Mouse (Mus musculus) midbrain, embryonic 13.5 days (tissue): ENCODE data around the gene Acp7. TPM values are rescaled to one million over a fixed set of nuclear protein-coding genes. Genes with fewer than 3 reads are reported as not detected.

Experiments
- ATAC-seq: fragments of 200-750 bp; cut with Nextera tagmentation; 2 replicates; pipeline ENCODE4 v1.8.0; 2017; ENCODE audit warnings: mild to moderate bottlenecking, moderate TSS enrichment, moderate library complexity
- H3K27ac ChIP-seq: fragments of 300-500 bp; sonication (generic); 2 replicates; pipeline ENCODE4 v1.5.1; 2015; ENCODE audit warnings: inconsistent platforms, mild to moderate bottlenecking, moderate library complexity
- H3K27me3 ChIP-seq: fragments of 300-500 bp; sonication (generic); 2 replicates; pipeline ENCODE4 v1.6.1; 2015; ENCODE audit warnings: mild to moderate bottlenecking, inconsistent platforms
- H3K36me3 ChIP-seq: fragments of 300-500 bp; sonication (generic); 2 replicates; pipeline ENCODE4 v1.6.1; 2015; ENCODE audit warnings: mild to moderate bottlenecking, inconsistent platforms
- H3K4me1 ChIP-seq: fragments of 300-500 bp; sonication (generic); replicated peaks from 2 replicates; pipeline ENCODE4 v1.6.1; 2015; ENCODE audit warnings: inconsistent platforms
- H3K4me2 ChIP-seq: fragments of 300-500 bp; sonication (generic); replicated peaks from 2 replicates; pipeline ENCODE4 v1.6.1; 2015; ENCODE audit warnings: moderate library complexity, mild to moderate bottlenecking, inconsistent platforms
- H3K4me3 ChIP-seq: fragments of 300-500 bp; sonication (generic); replicated peaks from 2 replicates; pipeline ENCODE4 v1.5.1; 2015; ENCODE audit warnings: mild to moderate bottlenecking, inconsistent platforms
- H3K9ac ChIP-seq: fragments of 300-500 bp; sonication (generic); replicated peaks from 2 replicates; pipeline ENCODE4 v1.6.1; 2015; ENCODE audit warnings: mild to moderate bottlenecking, inconsistent platforms
- H3K9me3 ChIP-seq: fragments of 300-500 bp; sonication (generic); 2 replicates; pipeline ENCODE4 v1.6.1; 2016; ENCODE audit warnings: mild to moderate bottlenecking, inconsistent platforms
- WGBS: fragments of 180-500 bp; shearing (Covaris S2); methylation state at CpG from one replicate; pipeline ENCODE4 v1.1.7; 2015; 5-methylcytosine and 5-hydroxymethylcytosine counted together
- polyA plus RNA-seq: library from polyadenylated mRNA; unstranded; fragments of >200 nt; fragmentation: Nextera tagmentation; extraction: Ambion mirVana; gene quantifications from 2 replicates; pipeline ENCODE4 v1.2.1, GENCODE M21; 2015

The Acp7 gene
- polyA plus RNA-seq, 1 experiment from 2014 or later: not detected

- 82% methylated on average over 12 of the region's 12 CpGs for WGBS
- Histone ChIP-seq H3K4me3 (no peak overlapping the region), H3K4me2 (no peak overlapping the region), H3K9me3 (no peaks in the 10 kb centered on the region), H3K36me3 (peaks cover 37% of the 10 kb centered on the region), H3K4me1 (peaks cover 19% of the 10 kb centered on the region; the same call in 1 of the 2 replicates), H3K27me3 (no peaks in the 10 kb centered on the region), H3K27ac (peak overlapping the region; percentile 9; the same call in 1 of the 2 replicates), H3K9ac (no peak overlapping the region)
- no peak for ATAC-seq
Measured at GRCm38 (mm10) chr7:28570291-28570981, 60.7 kb downstream of the Acp7 start.

- Histone ChIP-seq H3K9ac (no peak overlapping the region), H3K9me3 (no peaks in the 10 kb centered on the region), H3K4me2 (no peak overlapping the region), H3K4me3 (no peak overlapping the region), H3K36me3 (peaks cover 59% of the 10 kb centered on the region), H3K27ac (no peak overlapping the region), H3K27me3 (no peaks in the 10 kb centered on the region), H3K4me1 (peaks cover 19% of the 10 kb centered on the region; the same call in 1 of the 2 replicates)
- ATAC-seq: no peak
Measured at GRCm38 (mm10) chr7:28568253-28568652, 62.9 kb downstream of the Acp7 start.

GRCm38 (mm10) chr7:28567539-28567938 is 63.6 kb downstream of the Acp7 start:
- H3K9ac ChIP-seq: no peak overlapping the region
- no peaks in the 10 kb centered on the region for H3K27me3 ChIP-seq
- peaks cover 19% of the 10 kb centered on the region; the same call in 1 of the 2 replicates for H3K4me1 ChIP-seq
- ATAC-seq: no peak
- no peaks in the 10 kb centered on the region for H3K9me3 ChIP-seq
- no peak overlapping the region for H3K27ac ChIP-seq
- no peak overlapping the region for H3K4me2 ChIP-seq
- no peak overlapping the region for H3K4me3 ChIP-seq
- WGBS: 93% methylated on average over 4 of the region's 4 CpGs
- peaks cover 66% of the 10 kb centered on the region for H3K36me3 ChIP-seq

- no peak overlapping the region for H3K4me2 ChIP-seq
- no peaks in the 10 kb centered on the region for H3K9me3 ChIP-seq
- 86% methylated on average over 5 of the region's 5 CpGs for WGBS
- no peaks in the 10 kb centered on the region for H3K27me3 ChIP-seq
- H3K4me1 ChIP-seq: 0 out of 2 replicates have a peak, but pooled peaks cover 4% of the 10 kb centered on the region
- no peak overlapping the region; the same call in 1 of the 2 replicates for H3K9ac ChIP-seq
- no peak overlapping the region for H3K27ac ChIP-seq
- ATAC-seq: no peak
- peaks cover 83% of the 10 kb centered on the region for H3K36me3 ChIP-seq
- H3K4me3 ChIP-seq: no peak overlapping the region
Measured at GRCm38 (mm10) chr7:28565407-28565806, 65.7 kb downstream of the Acp7 start.

- H3K9ac ChIP-seq: no peak overlapping the region
- no peak overlapping the region for H3K27ac ChIP-seq
- H3K36me3 ChIP-seq: peaks cover 94% of the 10 kb centered on the region
- 98% methylated on average over 13 of the region's 13 CpGs for WGBS
- no peaks in the 10 kb centered on the region for H3K27me3 ChIP-seq
- no peaks in the 10 kb centered on the region for H3K4me1 ChIP-seq
- no peak overlapping the region for H3K4me2 ChIP-seq
- no peaks in the 10 kb centered on the region for H3K9me3 ChIP-seq
- H3K4me3 ChIP-seq: no peak overlapping the region
- no peak for ATAC-seq
Measured at GRCm38 (mm10) chr7:28562951-28563350, 68.2 kb downstream of the Acp7 start.

- 94% methylated on average over 13 of the region's 13 CpGs for WGBS
- Histone ChIP-seq H3K27me3 (no peaks in the 10 kb centered on the region), H3K9ac (no peak overlapping the region), H3K4me3 (no peak overlapping the region), H3K4me2 (no peak overlapping the region), H3K9me3 (no peaks in the 10 kb centered on the region), H3K36me3 (peaks cover 92% of the 10 kb centered on the region), H3K27ac (no peak overlapping the region), H3K4me1 (no peaks in the 10 kb centered on the region)
- ATAC-seq: no peak
Measured at GRCm38 (mm10) chr7:28562371-28562770, 68.8 kb downstream of the Acp7 start.

GRCm38 (mm10) chr7:28561967-28562366 is 69.2 kb downstream of the Acp7 start:
- no peak overlapping the region for H3K9ac ChIP-seq
- H3K27ac ChIP-seq: no peak overlapping the region
- no peak overlapping the region for H3K4me3 ChIP-seq
- H3K36me3 ChIP-seq: peaks cover 88% of the 10 kb centered on the region
- no peaks in the 10 kb centered on the region for H3K9me3 ChIP-seq
- no peaks in the 10 kb centered on the region for H3K27me3 ChIP-seq
- no peak for ATAC-seq
- 90% methylated on average over 11 of the region's 11 CpGs for WGBS
- H3K4me2 ChIP-seq: no peak overlapping the region
- no peaks in the 10 kb centered on the region for H3K4me1 ChIP-seq

GRCm38 (mm10) chr7:28560856-28561255 is 70.3 kb downstream of the Acp7 start:
- H3K27ac ChIP-seq: no peak overlapping the region
- H3K9me3 ChIP-seq: no peaks in the 10 kb centered on the region
- H3K9ac ChIP-seq: no peak overlapping the region
- H3K4me1 ChIP-seq: peaks cover 3% of the 10 kb centered on the region; the same call in 1 of the 2 replicates
- H3K27me3 ChIP-seq: no peaks in the 10 kb centered on the region
- no peak overlapping the region for H3K4me2 ChIP-seq
- 96% methylated on average over 10 of the region's 10 CpGs for WGBS
- H3K36me3 ChIP-seq: peaks cover 77% of the 10 kb centered on the region
- H3K4me3 ChIP-seq: no peak overlapping the region
- ATAC-seq: no peak

- 72% methylated on average over 4 of the region's 4 CpGs for WGBS
- Histone ChIP-seq H3K27ac (no peak overlapping the region), H3K4me1 (peaks cover 4% of the 10 kb centered on the region; the same call in 1 of the 2 replicates), H3K9ac (no peak overlapping the region), H3K4me2 (no peak overlapping the region), H3K27me3 (no peaks in the 10 kb centered on the region), H3K9me3 (0 out of 2 replicates have a peak, but pooled peaks cover under 1% of the 10 kb centered on the region), H3K36me3 (peaks cover 54% of the 10 kb centered on the region), H3K4me3 (no peak overlapping the region)
- no peak for ATAC-seq
Measured at GRCm38 (mm10) chr7:28558486-28558885, 72.6 kb downstream of the Acp7 start.

- H3K4me3 ChIP-seq: no peak overlapping the region
- H3K9ac ChIP-seq: no peak overlapping the region
- no peak overlapping the region for H3K27ac ChIP-seq
- WGBS: 91% methylated on average over 6 of the region's 6 CpGs
- 0 out of 2 replicates have a peak, but pooled peaks cover 2% of the 10 kb centered on the region for H3K9me3 ChIP-seq
- no peak for ATAC-seq
- no peaks in the 10 kb centered on the region for H3K27me3 ChIP-seq
- H3K4me2 ChIP-seq: no peak overlapping the region
- peaks cover 4% of the 10 kb centered on the region; the same call in 1 of the 2 replicates for H3K4me1 ChIP-seq
- peaks cover 46% of the 10 kb centered on the region for H3K36me3 ChIP-seq
Measured at GRCm38 (mm10) chr7:28557708-28558107, 73.4 kb downstream of the Acp7 start.
